In genomic region chr11:22155366-22156095, GRCm38 (mm10) we compare ENCODE assay signal across 22 mouse cellular contexts.
DNase-seq lines count a peak whose midpoint lies in the region; ATAC-seq and TF ChIP-seq lines count a peak whose summit lies in the region.
"Had no signal": no experiment of that assay in that cellular context is flagged by ENCODE, and none has a peak within 500 bp of the region (broad histone marks: within the 10 kb centered on the region; RNA-seq: fewer than 3 reads in every experiment).

No protein-coding gene starts in this region.

- peaks cover 32% of the 10 kb centered on the region for H3K4me1 ChIP-seq in heart, embryonic 15.5 days (replicated peaks)
- no peaks in the 10 kb centered on the region; the same call in 1 of the 2 replicates for H3K4me1 ChIP-seq in lung, postnatal 0 days (ENCODE audit: insufficient read depth, low read depth, low read length)
- peaks cover 8% of the 10 kb centered on the region; the same call in 1 of the 2 replicates for H3K4me1 ChIP-seq in lung, adult 2 months (ENCODE audit: control insufficient read depth, insufficient read depth, low read length)
- H3K4me1 ChIP-seq in heart, postnatal 0 days (ENCODE audit: control insufficient read depth, insufficient read depth), result peaks cover 16% of the 10 kb centered on the region
- H3K4me1 ChIP-seq in hindbrain, embryonic 16.5 days (ENCODE audit: control insufficient read depth, insufficient read depth, low read depth, low read length), result no peaks in the 10 kb centered on the region
- H3K4me1 ChIP-seq: embryonic facial prominence, embryonic 12.5 days; forebrain, embryonic 15.5 days; hindbrain, embryonic 13.5 days; intestine, embryonic 15.5 days; megakaryocyte, embryonic 14.5 days; midbrain, embryonic 15.5 days had no signal

- H3K9me3 ChIP-seq in heart, embryonic 15.5 days (replicated peaks), result no peaks in the 10 kb centered on the region
- no peaks in the 10 kb centered on the region for H3K9me3 ChIP-seq in lung, postnatal 0 days (ENCODE audit: low read length)
- no peaks in the 10 kb centered on the region for H3K9me3 ChIP-seq in heart, postnatal 0 days (replicated peaks; ENCODE audit: control insufficient read depth, low read length)
- no peaks in the 10 kb centered on the region for H3K9me3 ChIP-seq in hindbrain, embryonic 16.5 days (ENCODE audit: control insufficient read depth, low read length)
- H3K9me3 ChIP-seq: embryonic facial prominence, embryonic 12.5 days; forebrain, embryonic 15.5 days; hindbrain, embryonic 13.5 days; intestine, embryonic 15.5 days; megakaryocyte, embryonic 14.5 days; midbrain, embryonic 15.5 days had no signal

- peaks cover under 1% of the 10 kb centered on the region; the same call in 1 of the 2 replicates for H3K36me3 ChIP-seq in heart, embryonic 15.5 days
- no peaks in the 10 kb centered on the region for H3K36me3 ChIP-seq in lung, postnatal 0 days (ENCODE audit: insufficient read depth, low read length)
- H3K36me3 ChIP-seq in heart, postnatal 0 days (replicated peaks; ENCODE audit: control insufficient read depth, insufficient read depth, low read length), result peaks cover 13% of the 10 kb centered on the region
- no peaks in the 10 kb centered on the region for H3K36me3 ChIP-seq in hindbrain, embryonic 16.5 days (ENCODE audit: control insufficient read depth, insufficient read depth, low read length)
- H3K36me3 ChIP-seq: forebrain, embryonic 15.5 days; intestine, embryonic 15.5 days; midbrain, embryonic 15.5 days had no signal

- peak; percentile 8 for DNase-seq in heart, adult 11 months
- no peak for DNase-seq in heart, postnatal 10 days
- no peak for DNase-seq in heart, adult 9 months (ENCODE audit: low spot score in 2 of 2)
- peak; percentile 61 for DNase-seq in lung, postnatal 0 days (ENCODE audit: low spot score)
- DNase-seq in lung, adult 2 months, result no peak
- DNase-seq in heart, postnatal 0 days (ENCODE audit: low spot score), result peak; percentile 29
- DNase-seq: B cell, adult 2 months; cerebellum, adult 9-11 months; gastrocnemius, postnatal 36 days; left cerebral cortex, postnatal 4 days; liver; right cerebral cortex, postnatal 14 days; spleen, adult 18-20 months; thymus, postnatal 25 days had no signal

- WGBS in heart, embryonic 15.5 days, result 50% methylated on average over 3 of the region's 3 CpGs
- 38% methylated on average over 3 of the region's 3 CpGs for WGBS in lung, postnatal 0 days
- 54% methylated on average over 3 of the region's 3 CpGs for WGBS in lung, adult 2 months
- 49% methylated on average over 3 of the region's 3 CpGs for WGBS in heart, postnatal 0 days
- WGBS in hindbrain, embryonic 16.5 days, result 92% methylated on average over 3 of the region's 3 CpGs

- no peak for ATAC-seq in heart, embryonic 15.5 days (replicated peaks; ENCODE audit: insufficient number of reproducible peaks, insufficient read depth, low FRiP score, low read depth)
- peak; percentile 79 for ATAC-seq in lung, postnatal 0 days
- ATAC-seq in heart, postnatal 0 days (ENCODE audit: insufficient read depth, low read depth), result no peak
- ATAC-seq in hindbrain, embryonic 16.5 days, result no peak
- ATAC-seq: forebrain, embryonic 15.5 days; intestine, embryonic 15.5 days; midbrain, embryonic 15.5 days had no signal

- no peak overlapping the region for H3K4me3 ChIP-seq in heart, embryonic 15.5 days
- no peak overlapping the region for H3K4me3 ChIP-seq in lung, postnatal 0 days (ENCODE audit: low read depth, low read length)
- no peak overlapping the region for H3K4me3 ChIP-seq in lung, adult 2 months (replicated peaks; ENCODE audit: extremely low read depth, low read depth, low read length)
- H3K4me3 ChIP-seq in heart, postnatal 0 days (ENCODE audit: low read depth, low read length), result no peak overlapping the region
- H3K4me3 ChIP-seq in hindbrain, embryonic 16.5 days (ENCODE audit: low read length), result no peak overlapping the region
- H3K4me3 ChIP-seq: embryonic facial prominence, embryonic 12.5 days; forebrain, embryonic 15.5 days; hindbrain, embryonic 13.5 days; intestine, embryonic 15.5 days; megakaryocyte, embryonic 14.5 days; midbrain, embryonic 15.5 days had no signal

- peak overlapping the region; percentile 27 for H3K4me2 ChIP-seq in heart, embryonic 15.5 days
- no peak overlapping the region for H3K4me2 ChIP-seq in lung, postnatal 0 days (replicated peaks; ENCODE audit: low read depth, low read length)
- H3K4me2 ChIP-seq in heart, postnatal 0 days (ENCODE audit: low read depth, low read length), result peak overlapping the region; percentile 15; the same call in 1 of the 2 replicates
- no peak overlapping the region for H3K4me2 ChIP-seq in hindbrain, embryonic 16.5 days (ENCODE audit: low read length)
- H3K4me2 ChIP-seq: embryonic facial prominence, embryonic 12.5 days; forebrain, embryonic 15.5 days; hindbrain, embryonic 13.5 days; intestine, embryonic 15.5 days; midbrain, embryonic 15.5 days had no signal

- no peak for TF ChIP-seq EP300 in lung, postnatal 0 days (IDR thresholded peaks at IDR 0.05)
- TF ChIP-seq EP300 in heart, postnatal 0 days (IDR thresholded peaks at IDR 0.05; ENCODE audit: low read depth), result no peak

- no peaks in the 10 kb centered on the region for H3K27me3 ChIP-seq in heart, embryonic 15.5 days
- H3K27me3 ChIP-seq in lung, postnatal 0 days (replicated peaks; ENCODE audit: insufficient read depth, low read length), result no peaks in the 10 kb centered on the region
- H3K27me3 ChIP-seq in heart, postnatal 0 days (ENCODE audit: control insufficient read depth, insufficient read depth, low read length), result no peaks in the 10 kb centered on the region
- no peaks in the 10 kb centered on the region for H3K27me3 ChIP-seq in hindbrain, embryonic 16.5 days (replicated peaks; ENCODE audit: control insufficient read depth, insufficient read depth, low read length)
- H3K27me3 ChIP-seq: embryonic facial prominence, embryonic 12.5 days; forebrain, embryonic 15.5 days; hindbrain, embryonic 13.5 days; intestine, embryonic 15.5 days; megakaryocyte, embryonic 14.5 days; midbrain, embryonic 15.5 days had no signal

- TF ChIP-seq POLR2A in lung, adult 2 months (IDR thresholded peaks at IDR 0.05; ENCODE audit: borderline replicate concordance, extremely low read depth, low read depth, low read length), result no peak

- no peak overlapping the region for H3K9ac ChIP-seq in heart, embryonic 15.5 days
- H3K9ac ChIP-seq in lung, postnatal 0 days (replicated peaks; ENCODE audit: low read depth), result no peak overlapping the region
- no peak overlapping the region for H3K9ac ChIP-seq in heart, postnatal 0 days (replicated peaks; ENCODE audit: low read depth, low read length)
- H3K9ac ChIP-seq in hindbrain, embryonic 16.5 days (ENCODE audit: low read depth, low read length), result no peak overlapping the region
- H3K9ac ChIP-seq: embryonic facial prominence, embryonic 12.5 days; forebrain, embryonic 15.5 days; hindbrain, embryonic 13.5 days; intestine, embryonic 15.5 days; midbrain, embryonic 15.5 days had no signal

- TF ChIP-seq CTCF in lung, postnatal 0 days (IDR thresholded peaks at IDR 0.05), result no peak
- TF ChIP-seq CTCF in lung, adult 2 months (IDR thresholded peaks at IDR 0.05; ENCODE audit: insufficient read depth, low read length), result no peak
- TF ChIP-seq CTCF in heart, postnatal 0 days (IDR thresholded peaks at IDR 0.05; ENCODE audit: low read depth), result no peak

- H3K27ac ChIP-seq in heart, embryonic 15.5 days, result peak overlapping the region; percentile 88
- 0 out of 2 replicates have a peak overlapping the region, but pooled peaks have one; percentile 1 for H3K27ac ChIP-seq in lung, postnatal 0 days (ENCODE audit: low read length)
- peak overlapping the region; percentile 85 for H3K27ac ChIP-seq in heart, postnatal 0 days (ENCODE audit: low read depth)
- H3K27ac ChIP-seq in hindbrain, embryonic 16.5 days (ENCODE audit: low read depth, low read length), result no peak overlapping the region
- H3K27ac ChIP-seq: embryonic facial prominence, embryonic 12.5 days; forebrain, embryonic 15.5 days; hindbrain, embryonic 13.5 days; intestine, embryonic 15.5 days; midbrain, embryonic 15.5 days had no signal

- intact Hi-C loops in heart, postnatal 10 days (cut with DNase I), result no loop called here

Comparison
In these comparisons a context has a peak if more than half of its experiments do, and no peak if none do; other contexts are left out.
1. DNase-seq: peak in heart, adult 11 months (single experiment), lung, postnatal 0 days (single experiment) and heart, postnatal 0 days (single experiment); none in heart, postnatal 10 days (0 of 2), heart, adult 9 months (0 of 2) and lung, adult 2 months (single experiment).
2. H3K4me2 ChIP-seq: peak in heart, embryonic 15.5 days (single experiment) and heart, postnatal 0 days (single experiment); none in lung, postnatal 0 days (single experiment) and hindbrain, embryonic 16.5 days (single experiment).